Mouse (Mus musculus) retina, adult 2 months (tissue): ENCODE measurements at regions not wholly inside any gene's neighbourhood (a gene's known extent, or its start where the extent isn't known, plus 50 kb on each side); places are given as distances from the start of the nearest gene placed in this dataset.

Experiments used
- DNase-seq: peaks from one replicate; pipeline ENCODE4 v3.0.0-alpha.2; 2012; ENCODE audit warnings: low read depth, low spot score

- peak; percentile 40 for DNase-seq
Observed at GRCm38 (mm10) chr10:23611183-23611582, 175.9 kb downstream of the Rps12 start.

GRCm38 (mm10) chr10:23610485-23610884 is 176.6 kb downstream of the Rps12 start:
- no peak for DNase-seq

GRCm38 (mm10) chr10:23610046-23610445 is 177.0 kb downstream of the Rps12 start:
- DNase-seq: no peak

- no peak for DNase-seq
Observed at GRCm38 (mm10) chr10:23609270-23609914, 177.7 kb downstream of the Rps12 start.

GRCm38 (mm10) chr10:23600701-23601100 is 186.4 kb downstream of the Rps12 start:
- no peak for DNase-seq

GRCm38 (mm10) chr10:23595541-23595940 is 191.5 kb downstream of the Rps12 start:
- no peak for DNase-seq

GRCm38 (mm10) chr10:23580230-23580629 is 206.8 kb downstream of the Rps12 start:
- DNase-seq: no peak

- DNase-seq: no peak
Observed at GRCm38 (mm10) chr10:23571013-23571412, 216.1 kb downstream of the Rps12 start.

- no peak for DNase-seq
Observed at GRCm38 (mm10) chr10:23569386-23569785, 217.7 kb downstream of the Rps12 start.

GRCm38 (mm10) chr10:23562273-23562885 is 211.8 kb upstream of the Eya4 start:
- no peak for DNase-seq

GRCm38 (mm10) chr10:23559980-23560658 is 209.5 kb upstream of the Eya4 start:
- DNase-seq: no peak

- no peak for DNase-seq
Observed at GRCm38 (mm10) chr10:23557828-23558227, 207.2 kb upstream of the Eya4 start.

- DNase-seq: no peak
Observed at GRCm38 (mm10) chr10:23549207-23549606, 198.6 kb upstream of the Eya4 start.

GRCm38 (mm10) chr10:23548322-23548721 is 197.7 kb upstream of the Eya4 start:
- no peak for DNase-seq

- no peak for DNase-seq
Observed at GRCm38 (mm10) chr10:23542712-23543111, 192.1 kb upstream of the Eya4 start.

- no peak for DNase-seq
Observed at GRCm38 (mm10) chr10:23541914-23542313, 191.3 kb upstream of the Eya4 start.

- DNase-seq: no peak
Observed at GRCm38 (mm10) chr10:23534636-23535035, 184.1 kb upstream of the Eya4 start.

- no peak for DNase-seq
Observed at GRCm38 (mm10) chr10:23531964-23532758, 181.6 kb upstream of the Eya4 start.

- no peak for DNase-seq
Observed at GRCm38 (mm10) chr10:23530715-23531114, 180.1 kb upstream of the Eya4 start.

- no peak for DNase-seq
Observed at GRCm38 (mm10) chr10:23526796-23527195, 176.2 kb upstream of the Eya4 start.

GRCm38 (mm10) chr10:23522664-23523063 is 172.1 kb upstream of the Eya4 start:
- DNase-seq: no peak

- no peak for DNase-seq
Observed at GRCm38 (mm10) chr10:23493647-23494046, 143.1 kb upstream of the Eya4 start.
